Mouse (Mus musculus): ENCODE results near the gene Nedd9.

- TF ChIP-seq CTCF (IDR thresholded peaks at IDR 0.05; ENCODE audit: insufficient read depth, low read length) (no peak), POLR2A (IDR thresholded peaks at IDR 0.05; ENCODE audit: borderline replicate concordance, extremely low read depth, low read depth, low read length) (no peak)
Measured at GRCm38 (mm10) chr13:41298996-41299395, 188.2 kb downstream of the Nedd9 start.

Data from lung, adult 2 months (tissue).